Mouse (Mus musculus) thymus, postnatal 36 days (tissue): Measurements from ENCODE around the gene Acox1.

ENCODE experiments used
- DNase-seq, 2 experiments: peaks; one replicate each; pipeline ENCODE4 v3.0.0; 2022; ENCODE audit warnings: mixed read lengths in 2 of 2

The Acox1 gene

DNA sequence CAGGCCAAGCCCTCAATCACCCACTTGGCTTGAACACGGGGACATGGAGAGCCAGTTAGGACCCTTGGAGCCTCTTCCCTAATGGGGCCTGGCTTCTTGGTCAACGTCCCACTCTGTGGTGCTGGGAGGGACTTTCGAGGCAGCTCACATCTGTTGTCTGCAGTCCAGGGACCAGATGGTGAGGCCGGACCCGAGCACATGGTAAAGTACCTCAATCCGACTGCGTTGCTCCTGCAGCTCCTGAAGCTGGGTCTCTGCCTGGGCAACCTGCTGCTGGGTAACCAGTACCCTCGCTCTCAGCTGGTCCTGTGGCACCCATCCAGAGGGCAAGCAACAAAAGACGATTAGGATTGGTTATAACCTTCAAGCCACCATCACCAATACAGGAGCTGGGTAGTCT lies 70.9 kb downstream of the Acox1 start:
- DNase-seq = no peak

DNA sequence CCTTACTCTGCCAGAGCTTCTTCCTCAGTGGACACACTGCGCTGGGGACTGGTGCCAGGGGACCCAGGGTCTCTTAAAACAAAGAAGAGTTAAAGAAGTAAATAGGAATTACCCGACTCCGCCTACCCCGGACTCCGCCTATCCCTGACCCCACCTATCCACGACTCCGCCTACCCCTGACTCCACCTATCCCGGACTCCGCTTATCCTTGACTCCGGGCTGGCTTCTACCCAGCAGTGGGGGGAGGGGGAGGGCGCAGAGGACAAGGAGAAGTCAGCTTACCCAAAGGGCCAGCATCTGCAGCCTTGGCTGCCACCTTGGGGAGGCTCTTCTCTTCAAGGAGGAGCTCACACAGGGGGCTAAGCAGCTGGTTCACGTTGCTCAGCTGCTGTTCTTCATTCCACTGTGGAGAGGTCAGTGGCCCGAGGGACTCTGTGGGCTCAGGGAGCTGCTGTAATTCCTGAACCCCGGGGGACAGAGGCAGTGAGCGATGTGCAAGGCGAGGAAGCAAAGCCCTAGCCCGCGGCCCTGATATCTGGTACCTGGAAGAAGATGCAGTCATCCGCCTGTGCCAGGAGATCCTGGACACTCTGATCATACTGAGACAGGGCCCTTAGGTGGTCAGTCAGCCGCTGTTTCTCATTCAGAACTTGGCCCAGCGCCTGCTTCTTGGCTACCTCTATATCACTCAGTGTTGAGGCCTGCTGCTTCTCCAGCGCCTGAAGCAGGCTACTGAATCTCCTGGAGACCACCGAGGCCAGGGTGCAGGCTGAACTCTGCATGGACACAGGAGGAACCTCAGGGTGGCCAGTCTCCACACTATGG lies 71.5 kb downstream of the Acox1 start, which contains the start of gene Trim47:
Gene Trim47, minus strand, starts transcription at position 55 of the 825 bp plus-strand sequence.
- peak in 1 of 2 experiments; percentile 21 for DNase-seq

DNA sequence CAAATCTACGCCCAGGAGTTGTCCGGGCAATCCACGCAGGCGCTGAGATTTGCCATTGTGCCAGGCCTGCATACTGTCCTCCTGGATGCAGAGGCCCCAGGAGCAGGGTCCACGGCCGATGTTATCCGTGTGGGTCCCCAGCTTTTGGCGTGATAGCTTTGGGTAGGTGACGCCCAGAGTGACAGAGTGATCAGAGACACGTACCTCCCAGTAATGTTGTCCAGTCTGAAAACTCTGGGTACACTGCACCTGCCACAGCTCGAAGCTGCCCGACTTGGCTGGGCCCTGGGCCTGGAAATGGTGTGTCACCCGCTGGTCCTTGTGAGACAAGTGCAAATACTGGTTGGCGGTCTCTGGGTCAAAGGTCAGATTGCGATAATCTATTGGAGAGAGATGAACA lies 72.6 kb downstream of the Acox1 start:
- no peak for DNase-seq
